Mouse (Mus musculus) forebrain, embryonic 12.5 days (tissue): ENCODE measurements around the gene Pkd1. TPM values are rescaled to one million over a fixed set of nuclear protein-coding genes. Genes with fewer than 3 reads are reported as not detected.
A peak's percentile ranks its signal among the peaks of the same experiment; 100 is the strongest.

Source experiments
- ATAC-seq: fragments of 200-750 bp; cut with Nextera tagmentation; 2 replicates; pipeline ENCODE4 v1.8.0; 2017; ENCODE audit warnings: moderate TSS enrichment; ENCODE audit not compliant: low FRiP score
- H3K27ac ChIP-seq: fragments of 300-500 bp; sonication (generic); 2 replicates; pipeline ENCODE4 v1.5.1; 2016; ENCODE audit warnings: mild to moderate bottlenecking
- H3K27me3 ChIP-seq: fragments of 300-500 bp; sonication (generic); 2 replicates; pipeline ENCODE4 v1.6.1; 2016; ENCODE audit warnings: mild to moderate bottlenecking
- H3K36me3 ChIP-seq: fragments of 300-500 bp; sonication (generic); replicated peaks from 2 replicates; pipeline ENCODE4 v1.6.1; 2016; ENCODE audit warnings: mild to moderate bottlenecking
- H3K4me1 ChIP-seq: fragments of 300-500 bp; sonication (generic); 2 replicates; pipeline ENCODE4 v1.6.1; 2016
- H3K4me2 ChIP-seq: fragments of 300-500 bp; sonication (generic); 2 replicates; pipeline ENCODE4 v1.6.1; 2016; ENCODE audit warnings: mild to moderate bottlenecking, moderate library complexity
- H3K4me3 ChIP-seq: fragments of 300-500 bp; sonication (generic); replicated peaks from 2 replicates; pipeline ENCODE4 v1.5.1; 2016; ENCODE audit warnings: mild to moderate bottlenecking
- H3K9ac ChIP-seq: fragments of 300-500 bp; sonication (generic); 2 replicates; pipeline ENCODE4 v1.6.1; 2016; ENCODE audit warnings: mild to moderate bottlenecking
- H3K9me3 ChIP-seq: fragments of 300-500 bp; sonication (generic); 2 replicates; pipeline ENCODE4 v1.6.1; 2016
- WGBS: fragments of 180-500 bp; shearing (Covaris S2); methylation state at CpG from one replicate; pipeline ENCODE4 v1.1.7; 2016; 5-methylcytosine and 5-hydroxymethylcytosine counted together
- polyA plus RNA-seq: library from polyadenylated mRNA; unstranded; fragments of >200 nt; fragmentation: Nextera tagmentation; extraction: Ambion mirVana; gene quantifications from 2 replicates; pipeline ENCODE4 v1.2.1, GENCODE M21; 2016

The Pkd1 gene
- polyA plus RNA-seq, 1 experiment from 2014 or later = 17.9 TPM

DNA sequence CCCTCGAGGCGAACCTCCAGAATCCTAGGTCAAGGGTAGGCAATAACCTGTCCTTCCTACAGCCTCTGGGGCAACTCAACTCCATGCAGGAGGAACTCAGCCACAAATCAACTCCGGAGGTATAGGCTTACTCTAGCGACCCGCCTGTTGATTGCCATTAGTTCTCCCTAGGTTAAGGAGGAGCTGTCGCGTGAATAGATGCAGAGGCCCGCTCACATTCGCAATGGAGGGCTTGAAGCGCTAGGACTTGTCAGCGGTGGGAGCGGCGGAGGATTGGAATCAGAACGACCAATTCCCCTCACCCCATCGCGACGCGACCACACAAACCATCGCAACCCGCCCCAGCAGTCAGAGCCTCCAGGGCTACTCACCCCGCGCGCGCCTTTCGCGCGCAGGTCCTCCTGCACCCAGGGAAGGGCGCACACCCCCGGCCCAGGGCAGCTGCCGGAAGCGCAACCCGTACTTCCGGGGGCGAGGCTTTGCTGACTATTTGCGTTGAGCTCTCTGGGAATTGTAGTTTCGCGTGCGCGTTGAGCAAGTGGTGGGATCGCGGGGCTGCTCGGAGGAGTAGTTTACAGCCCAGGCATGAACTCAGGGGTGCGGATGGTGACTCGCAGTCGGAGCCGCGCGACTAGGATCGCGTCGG, 82.7 kb downstream of the Pkd1 start, which contains the start of the genes Tsc2 and Nthl1:
Tsc2 (minus strand) TSS at position 464 of the 646 bp plus-strand sequence.
Nthl1 (plus strand) TSS at position 514 of the 646 bp plus-strand sequence.
- Histone ChIP-seq H3K9me3 (no peaks in the 10 kb centered on the region), H3K9ac (peak within 1 kb of the TSS; percentile 71), H3K27me3 (no peaks in the 10 kb centered on the region), H3K4me3 (peak within 1 kb of the TSS; percentile 76), H3K4me1 (peaks cover 19% of the 10 kb centered on the region), H3K4me2 (peak within 1 kb of the TSS; percentile 91), H3K27ac (peak within 1 kb of the TSS; percentile 69), H3K36me3 (peaks cover 29% of the 10 kb centered on the region)
- WGBS = 1% methylated on average over 51 of the region's 51 CpGs
- peak; percentile 90 for ATAC-seq

DNA sequence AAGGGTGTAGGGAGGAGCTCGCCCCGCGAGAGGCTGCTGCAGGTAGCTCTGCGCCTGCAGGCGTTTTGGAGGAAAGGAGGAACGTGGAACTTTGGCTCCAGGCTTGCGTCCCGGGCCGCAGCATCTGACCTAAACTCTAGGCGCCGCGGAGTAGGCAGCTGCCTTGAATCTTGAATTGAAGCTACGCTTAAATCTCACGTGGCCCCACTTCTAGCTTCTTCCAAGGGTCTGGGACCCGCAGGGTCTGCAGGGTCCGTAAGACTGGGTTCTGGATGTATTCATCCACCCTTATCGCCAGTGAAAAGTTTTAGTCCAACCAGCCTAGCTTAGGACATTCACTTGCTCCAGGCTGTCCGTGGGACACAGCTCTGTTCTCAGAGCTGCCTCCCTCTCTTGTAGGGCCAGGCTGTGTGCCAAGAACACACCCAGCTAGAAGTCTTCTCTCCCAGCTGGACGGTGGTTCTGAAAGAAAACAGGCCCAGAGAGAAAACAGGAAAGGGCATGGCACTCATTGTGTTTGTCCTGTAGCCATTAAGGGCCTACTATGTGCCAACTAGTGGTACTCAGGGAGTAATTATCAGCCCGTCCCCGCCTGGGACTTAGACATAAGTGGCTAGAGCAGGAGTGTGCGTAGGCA, 83.3 kb downstream of the Pkd1 start:
- peak; percentile 52 for ATAC-seq
- peaks cover 22% of the 10 kb centered on the region for H3K36me3 ChIP-seq
- no peaks in the 10 kb centered on the region for H3K9me3 ChIP-seq
- H3K4me3 ChIP-seq = peak overlapping the region; percentile 76
- peak overlapping the region; percentile 71 for H3K9ac ChIP-seq
- peak overlapping the region; percentile 69 for H3K27ac ChIP-seq
- peaks cover 19% of the 10 kb centered on the region for H3K4me1 ChIP-seq
- H3K4me2 ChIP-seq = peak overlapping the region; percentile 91
- H3K27me3 ChIP-seq = no peaks in the 10 kb centered on the region
- WGBS = 11% methylated on average over 22 of the region's 22 CpGs

DNA sequence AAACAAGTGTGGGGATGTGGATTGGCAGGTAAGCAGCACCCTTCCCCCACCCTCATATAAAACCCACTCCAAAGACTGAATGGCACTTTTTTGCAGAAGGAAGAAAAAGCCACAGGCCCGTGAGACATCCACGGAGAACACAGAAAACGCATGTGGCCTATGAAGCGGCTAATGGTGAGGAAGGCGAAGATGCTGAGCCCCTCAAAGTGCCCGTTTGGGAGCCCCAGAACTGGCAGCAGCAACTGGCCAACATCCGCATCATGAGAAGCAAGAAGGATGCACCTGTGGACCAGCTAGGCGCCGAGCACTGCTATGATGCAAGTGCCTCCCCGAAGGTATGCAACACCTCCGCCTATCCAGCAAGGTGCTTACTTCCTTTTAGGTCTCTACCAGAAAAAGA, 84.2 kb downstream of the Pkd1 start:
- no peaks in the 10 kb centered on the region for H3K27me3 ChIP-seq
- WGBS = 95% methylated on average over 11 of the region's 11 CpGs

DNA sequence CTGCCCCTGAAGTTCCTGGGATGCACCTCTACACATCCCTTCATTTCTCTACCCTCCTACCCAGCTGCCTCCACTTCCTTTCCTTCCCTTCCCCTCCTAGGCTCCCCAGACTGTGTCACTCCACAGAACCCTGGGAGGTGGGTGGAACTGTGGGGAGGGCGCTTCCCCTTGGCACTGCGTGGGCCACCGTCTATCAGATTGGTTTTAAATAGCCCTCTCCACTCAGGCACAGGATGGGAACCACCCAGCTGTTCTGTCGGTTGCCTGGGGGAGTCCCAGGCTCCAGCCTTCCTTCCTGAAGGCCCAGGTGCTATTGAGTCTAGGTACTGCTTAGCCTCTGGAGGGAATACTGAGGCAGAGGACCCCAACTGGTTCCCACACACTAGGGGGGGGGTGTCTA, 85.4 kb downstream of the Pkd1 start:
- H3K4me3 ChIP-seq = no peak overlapping the region
- WGBS = 93% methylated on average over 4 of the region's 4 CpGs
- no peaks in the 10 kb centered on the region for H3K9me3 ChIP-seq
- no peak for ATAC-seq
- no peak overlapping the region for H3K27ac ChIP-seq
- H3K27me3 ChIP-seq = no peaks in the 10 kb centered on the region
- H3K9ac ChIP-seq = no peak overlapping the region
- H3K4me2 ChIP-seq = no peak overlapping the region
- peaks cover 19% of the 10 kb centered on the region for H3K4me1 ChIP-seq
- H3K36me3 ChIP-seq = peaks cover 14% of the 10 kb centered on the region

More for the DNA sequence above, 84.2 kb downstream of the Pkd1 start:
- Histone ChIP-seq H3K36me3 (peaks cover 25% of the 10 kb centered on the region), H3K27ac (no peak overlapping the region), H3K4me2 (no peak overlapping the region), H3K9me3 (no peaks in the 10 kb centered on the region), H3K4me3 (no peak overlapping the region), H3K4me1 (peaks cover 19% of the 10 kb centered on the region), H3K9ac (no peak overlapping the region)
- no peak for ATAC-seq

DNA sequence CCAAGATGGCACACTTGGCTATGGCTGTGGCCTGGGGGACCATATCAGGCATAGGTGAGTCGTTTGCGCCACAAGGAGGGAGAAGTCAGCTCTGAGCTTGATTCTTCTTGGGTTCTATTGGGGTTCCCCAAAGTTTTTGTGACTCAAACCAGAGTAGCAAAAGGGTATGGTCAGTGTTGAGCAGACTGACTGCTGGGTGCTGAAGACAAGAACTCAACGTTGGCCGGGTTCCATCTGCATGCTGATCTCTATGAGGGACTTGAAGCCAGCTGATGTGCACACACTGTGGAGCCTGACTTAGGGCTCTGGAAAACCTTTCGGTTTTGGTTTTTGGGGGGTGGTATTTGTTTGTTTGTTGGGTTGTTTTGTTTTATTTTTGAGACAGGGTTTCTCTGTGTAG, 86.1 kb downstream of the Pkd1 start:
- H3K9me3 ChIP-seq = no peaks in the 10 kb centered on the region
- H3K9ac ChIP-seq = no peak overlapping the region
- no peak overlapping the region for H3K4me3 ChIP-seq
- H3K36me3 ChIP-seq = peaks cover 8% of the 10 kb centered on the region; the same call in 1 of the 2 replicates
- H3K27me3 ChIP-seq = no peaks in the 10 kb centered on the region
- H3K27ac ChIP-seq = no peak overlapping the region
- no peak for ATAC-seq
- H3K4me1 ChIP-seq = peaks cover 19% of the 10 kb centered on the region
- H3K4me2 ChIP-seq = no peak overlapping the region
- WGBS = 98% methylated on average over 5 of the region's 5 CpGs

DNA sequence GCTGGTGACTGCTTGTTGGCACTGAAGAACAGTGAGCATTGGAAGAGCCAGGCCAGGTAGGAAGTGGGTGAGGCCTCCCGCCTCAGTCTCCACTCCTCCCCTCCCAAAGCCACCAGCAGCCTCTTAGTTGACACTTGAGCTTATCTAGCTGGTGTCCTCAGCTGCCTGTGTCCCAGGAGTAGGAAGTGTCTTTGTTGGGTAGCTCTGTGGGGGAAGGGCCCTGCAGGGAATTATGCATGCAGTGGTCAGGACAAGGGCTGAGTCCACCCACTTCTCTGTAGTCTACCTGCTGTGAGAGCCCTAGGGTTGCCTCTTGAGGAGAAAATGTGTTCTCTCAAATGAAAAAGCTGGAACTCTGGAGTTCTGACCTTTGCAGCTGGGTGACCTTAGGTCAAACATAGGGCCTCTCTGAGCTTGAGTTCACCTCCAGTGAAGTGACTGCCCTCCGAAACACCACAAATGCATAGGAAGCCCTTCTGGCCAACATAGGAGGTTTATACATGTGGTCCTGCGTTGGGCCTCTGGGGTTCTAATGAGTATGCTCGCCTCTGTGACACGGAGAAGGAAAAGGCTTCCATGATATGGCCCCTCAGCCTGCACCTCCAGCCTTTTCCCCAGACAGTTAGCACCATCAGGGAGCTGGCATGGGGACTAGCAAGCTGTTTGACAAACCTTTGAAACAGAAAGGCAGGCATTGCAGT, 87.3 kb downstream of the Pkd1 start:
- no peaks in the 10 kb centered on the region for H3K27me3 ChIP-seq
- H3K9ac ChIP-seq = no peak overlapping the region
- no peak overlapping the region for H3K4me2 ChIP-seq
- no peak for ATAC-seq
- H3K4me1 ChIP-seq = peaks cover 10% of the 10 kb centered on the region
- no peaks in the 10 kb centered on the region for H3K9me3 ChIP-seq
- H3K4me3 ChIP-seq = no peak overlapping the region
- no peak overlapping the region for H3K27ac ChIP-seq
- 0 out of 2 replicates have a peak, but pooled peaks cover 7% of the 10 kb centered on the region for H3K36me3 ChIP-seq
- WGBS = 63% methylated on average over 5 of the region's 5 CpGs

DNA sequence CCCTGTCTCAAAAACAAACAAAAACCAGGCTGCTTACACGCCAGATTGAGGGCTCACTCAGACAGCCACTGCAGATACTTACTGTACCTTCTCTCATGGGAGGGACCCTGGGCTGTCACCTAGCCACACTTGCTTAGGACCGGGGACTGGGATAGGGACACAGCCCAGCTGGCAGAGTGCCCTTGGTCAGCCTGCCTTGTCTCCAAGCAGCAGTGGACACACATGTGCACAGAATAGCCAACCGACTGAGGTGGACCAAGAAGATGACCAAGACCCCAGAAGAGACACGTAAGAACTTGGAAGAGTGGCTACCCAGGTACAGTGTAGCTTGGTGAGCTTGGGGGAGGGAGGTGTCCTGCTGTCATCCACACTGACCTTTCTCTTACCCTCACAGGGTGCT, 88.6 kb downstream of the Pkd1 start:
- no peaks in the 10 kb centered on the region for H3K9me3 ChIP-seq
- H3K27ac ChIP-seq = no peak overlapping the region
- no peak overlapping the region for H3K4me3 ChIP-seq
- WGBS = 97% methylated on average over 4 of the region's 4 CpGs
- H3K9ac ChIP-seq = no peak overlapping the region; the same call in 1 of the 2 replicates
- no peak for ATAC-seq
- peaks cover 4% of the 10 kb centered on the region for H3K4me1 ChIP-seq
- no peak overlapping the region for H3K4me2 ChIP-seq
- no peaks in the 10 kb centered on the region for H3K27me3 ChIP-seq
- 0 out of 2 replicates have a peak, but pooled peaks cover 7% of the 10 kb centered on the region for H3K36me3 ChIP-seq

DNA sequence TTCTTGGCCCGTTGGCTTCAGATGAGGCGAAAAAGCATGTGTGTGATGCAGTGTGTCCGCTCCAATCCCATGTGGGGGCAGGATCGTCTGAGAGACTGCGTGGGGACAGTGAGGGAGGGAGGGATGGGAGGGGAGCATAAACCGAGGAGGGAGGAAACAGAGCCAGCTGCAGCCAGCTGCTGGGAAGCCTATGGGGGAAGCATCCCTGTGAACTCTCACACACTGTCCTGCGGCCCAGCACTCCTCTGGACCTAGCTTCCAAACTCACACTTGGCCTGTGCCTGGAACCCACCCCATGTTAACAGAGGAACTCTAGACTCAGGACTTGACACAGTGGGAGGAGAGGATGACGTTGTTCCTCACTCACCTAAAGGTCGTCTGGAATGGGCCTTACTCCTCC, 89.2 kb downstream of the Pkd1 start:
- no peak for ATAC-seq
- WGBS = 81% methylated on average over 9 of the region's 9 CpGs
- no peaks in the 10 kb centered on the region for H3K9me3 ChIP-seq
- H3K4me3 ChIP-seq = no peak overlapping the region
- 0 out of 2 replicates have a peak, but pooled peaks cover 7% of the 10 kb centered on the region for H3K36me3 ChIP-seq
- H3K9ac ChIP-seq = no peak overlapping the region
- H3K27me3 ChIP-seq = no peaks in the 10 kb centered on the region
- no peak overlapping the region for H3K4me2 ChIP-seq
- peak overlapping the region; percentile 9; the same call in 1 of the 2 replicates for H3K27ac ChIP-seq
- no peaks in the 10 kb centered on the region for H3K4me1 ChIP-seq

DNA sequence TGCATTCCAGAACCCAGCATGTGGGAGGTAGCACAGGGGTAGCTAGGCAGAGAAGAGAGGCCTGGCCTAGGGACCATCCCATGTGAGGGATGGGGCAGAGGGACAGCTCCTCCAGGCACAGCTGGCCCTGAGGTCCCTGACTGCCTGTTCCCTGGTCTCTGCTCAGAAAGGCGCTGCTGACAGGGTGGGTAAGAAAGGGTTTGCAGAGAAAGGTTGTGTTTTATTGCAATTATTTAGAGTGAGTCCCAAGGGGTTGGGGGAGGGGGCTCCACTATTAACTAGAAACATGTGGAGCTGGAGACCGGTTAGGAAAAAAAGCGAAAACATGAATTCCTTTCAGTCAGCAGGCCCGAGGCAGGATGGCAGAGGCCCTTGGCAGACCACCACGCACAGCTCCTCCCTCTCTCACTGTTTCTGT, 89.9 kb downstream of the Pkd1 start:
- Histone ChIP-seq H3K4me1 (no peaks in the 10 kb centered on the region), H3K4me2 (no peak overlapping the region), H3K27me3 (no peaks in the 10 kb centered on the region), H3K4me3 (no peak overlapping the region), H3K9me3 (no peaks in the 10 kb centered on the region), H3K27ac (peak overlapping the region; percentile 19; the same call in 1 of the 2 replicates), H3K36me3 (0 out of 2 replicates have a peak, but pooled peaks cover 7% of the 10 kb centered on the region), H3K9ac (no peak overlapping the region)
- WGBS = 78% methylated on average over 5 of the region's 5 CpGs
- no peak for ATAC-seq

DNA sequence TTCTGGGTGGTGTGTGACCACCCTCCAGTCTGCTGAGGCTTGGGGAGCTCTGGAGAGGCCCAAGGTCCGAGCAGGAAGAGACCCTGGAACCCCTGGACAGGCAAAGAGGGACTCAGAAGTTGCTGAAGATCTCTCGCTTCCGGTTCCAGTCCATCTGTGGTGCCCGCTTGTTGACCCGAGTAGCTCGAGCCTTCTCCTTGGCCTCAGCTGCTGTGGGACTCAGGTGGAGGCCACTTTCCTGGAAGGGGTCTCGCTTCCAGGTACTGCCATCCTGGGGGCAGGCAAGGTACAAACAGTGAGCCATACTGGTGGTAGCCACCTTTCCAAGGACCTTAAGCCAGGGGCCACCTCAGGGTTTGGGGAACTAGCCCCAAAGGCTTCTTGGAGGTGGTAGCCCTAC, 90.5 kb downstream of the Pkd1 start:
- 0 out of 2 replicates have a peak, but pooled peaks cover 7% of the 10 kb centered on the region for H3K36me3 ChIP-seq
- no peaks in the 10 kb centered on the region for H3K9me3 ChIP-seq
- 0 out of 2 replicates have a peak overlapping the region, but pooled peaks have one; percentile 19 for H3K27ac ChIP-seq
- H3K9ac ChIP-seq = no peak overlapping the region
- no peaks in the 10 kb centered on the region for H3K27me3 ChIP-seq
- no peak for ATAC-seq
- no peaks in the 10 kb centered on the region for H3K4me1 ChIP-seq
- H3K4me3 ChIP-seq = no peak overlapping the region
- 91% methylated on average over 7 of the region's 7 CpGs for WGBS
- no peak overlapping the region for H3K4me2 ChIP-seq

DNA sequence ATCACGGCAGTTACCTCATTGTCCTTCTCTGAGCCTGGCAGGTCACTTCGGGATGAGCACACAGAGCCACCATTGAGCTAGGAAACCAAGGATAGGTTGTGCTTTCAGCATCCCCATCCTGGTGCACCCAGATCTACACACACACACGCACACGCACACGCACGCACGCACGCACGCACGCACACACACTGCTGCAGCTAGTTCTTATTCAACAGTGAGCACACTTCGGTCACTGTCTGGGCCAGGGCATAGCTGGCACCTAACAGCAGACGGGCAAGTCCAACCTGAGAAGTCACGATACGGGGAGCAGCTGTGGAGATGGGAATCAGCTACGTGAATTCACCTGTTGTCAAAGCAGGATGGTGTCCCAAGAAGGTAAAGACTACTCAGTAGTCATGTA, 90.9 kb downstream of the Pkd1 start:
- Histone ChIP-seq H3K27ac (no peak overlapping the region), H3K4me1 (no peaks in the 10 kb centered on the region), H3K4me2 (no peak overlapping the region), H3K4me3 (no peak overlapping the region), H3K36me3 (0 out of 2 replicates have a peak, but pooled peaks cover 7% of the 10 kb centered on the region), H3K27me3 (no peaks in the 10 kb centered on the region), H3K9ac (no peak overlapping the region), H3K9me3 (no peaks in the 10 kb centered on the region)
- WGBS = 93% methylated on average over 15 of the region's 15 CpGs
- ATAC-seq = no peak

DNA sequence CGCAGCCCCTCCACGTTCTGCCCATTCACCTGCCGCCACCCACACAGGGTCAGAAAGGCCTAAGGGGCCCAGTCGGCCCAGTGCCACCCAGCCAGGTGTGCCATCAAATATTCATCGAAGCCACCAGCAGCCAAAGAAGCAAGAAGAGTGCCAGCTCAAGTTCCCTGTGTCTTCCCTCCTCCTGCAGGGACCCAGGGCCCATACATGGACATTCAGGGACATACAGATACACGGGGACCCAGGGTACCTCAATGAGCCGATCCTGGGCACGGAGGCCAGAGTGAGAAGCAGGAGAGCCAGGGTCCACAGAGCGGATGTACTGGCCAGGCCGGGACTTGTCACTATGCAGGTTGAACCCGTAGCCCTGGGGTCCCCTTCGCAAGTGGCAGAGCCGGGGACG, 92.3 kb downstream of the Pkd1 start:
- Histone ChIP-seq H3K4me2 (no peak overlapping the region), H3K9me3 (no peaks in the 10 kb centered on the region), H3K27me3 (no peaks in the 10 kb centered on the region), H3K9ac (no peak overlapping the region), H3K4me3 (no peak overlapping the region), H3K27ac (no peak overlapping the region), H3K36me3 (0 out of 2 replicates have a peak, but pooled peaks cover 7% of the 10 kb centered on the region), H3K4me1 (no peaks in the 10 kb centered on the region)
- no peak for ATAC-seq
- WGBS = 92% methylated on average over 14 of the region's 14 CpGs
